Mouse (Mus musculus) thymus, postnatal 14 days (tissue): ENCODE results near the gene Sult5a1.

Source experiments
- DNase-seq: peaks from one replicate; pipeline ENCODE4 v3.0.0; 2021

Gene Sult5a1

GRCm38 (mm10) chr8:123134149-123134713, 23.9 kb downstream of the Sult5a1 start:
- no peak for DNase-seq

- no peak for DNase-seq
Measured at GRCm38 (mm10) chr8:123132953-123133352, 25.2 kb downstream of the Sult5a1 start.

- DNase-seq = no peak
Measured at GRCm38 (mm10) chr8:123131041-123131440, 27.1 kb downstream of the Sult5a1 start.

- DNase-seq = peak; percentile 26
Measured at GRCm38 (mm10) chr8:123126193-123126816, 31.8 kb downstream of the Sult5a1 start.

- DNase-seq = no peak
Measured at GRCm38 (mm10) chr8:123122670-123123069, 35.4 kb downstream of the Sult5a1 start.

- no peak for DNase-seq
Measured at GRCm38 (mm10) chr8:123122059-123122458, 36.1 kb downstream of the Sult5a1 start.

GRCm38 (mm10) chr8:123117744-123118143, 40.4 kb downstream of the Sult5a1 start:
- DNase-seq = no peak

- no peak for DNase-seq
Measured at GRCm38 (mm10) chr8:123117127-123117731, 40.9 kb downstream of the Sult5a1 start, which contains the start of gene Cpne7. Cpne7 (plus strand) TSS chr8:123117374.

- DNase-seq = no peak
Measured at GRCm38 (mm10) chr8:123114644-123115043, 43.5 kb downstream of the Sult5a1 start.

- no peak for DNase-seq
Measured at GRCm38 (mm10) chr8:123113908-123114469, 44.1 kb downstream of the Sult5a1 start.

- DNase-seq = no peak
Measured at GRCm38 (mm10) chr8:123112892-123113291, 45.2 kb downstream of the Sult5a1 start.

GRCm38 (mm10) chr8:123110649-123111048, 47.5 kb downstream of the Sult5a1 start:
- peak; percentile 63 for DNase-seq

GRCm38 (mm10) chr8:123108953-123109352, 49.2 kb downstream of the Sult5a1 start:
- no peak for DNase-seq

- no peak for DNase-seq
Measured at GRCm38 (mm10) chr8:123108010-123108409, 50.1 kb downstream of the Sult5a1 start.

- DNase-seq = peak; percentile 28
Measured at GRCm38 (mm10) chr8:123106531-123106930, 51.6 kb downstream of the Sult5a1 start.

- peak; percentile 38 for DNase-seq
Measured at GRCm38 (mm10) chr8:123105553-123106326, 52.4 kb downstream of the Sult5a1 start.

GRCm38 (mm10) chr8:123104046-123104767, 53.9 kb downstream of the Sult5a1 start:
- DNase-seq = no peak

- DNase-seq = no peak
Measured at GRCm38 (mm10) chr8:123103285-123103684, 54.8 kb downstream of the Sult5a1 start.

- peak; percentile 20 for DNase-seq
Measured at GRCm38 (mm10) chr8:123102855-123103254, 55.3 kb downstream of the Sult5a1 start.

- DNase-seq = peak; percentile 96
Measured at GRCm38 (mm10) chr8:123101735-123102685, 56.1 kb downstream of the Sult5a1 start, which contains the start of gene Rpl13. Rpl13 (plus strand) TSS chr8:123102350.

- no peak for DNase-seq
Measured at GRCm38 (mm10) chr8:123101244-123101643, 56.9 kb downstream of the Sult5a1 start.
